Mouse (Mus musculus) kidney, postnatal 14 days (tissue): Measurements from ENCODE around the gene Hps3.
A peak's percentile ranks its signal among the peaks of the same experiment; 100 is the strongest.
"Not testable (repeated sequence)": the region's sequence is repeated elsewhere in the genome, so short reads cannot be mapped to it uniquely, and the experiment has no call there.

Experiments
- DNase-seq: peaks from one replicate; pipeline ENCODE4 v3.0.0; 2022; ENCODE audit warnings: mixed read lengths

Gene Hps3

DNA sequence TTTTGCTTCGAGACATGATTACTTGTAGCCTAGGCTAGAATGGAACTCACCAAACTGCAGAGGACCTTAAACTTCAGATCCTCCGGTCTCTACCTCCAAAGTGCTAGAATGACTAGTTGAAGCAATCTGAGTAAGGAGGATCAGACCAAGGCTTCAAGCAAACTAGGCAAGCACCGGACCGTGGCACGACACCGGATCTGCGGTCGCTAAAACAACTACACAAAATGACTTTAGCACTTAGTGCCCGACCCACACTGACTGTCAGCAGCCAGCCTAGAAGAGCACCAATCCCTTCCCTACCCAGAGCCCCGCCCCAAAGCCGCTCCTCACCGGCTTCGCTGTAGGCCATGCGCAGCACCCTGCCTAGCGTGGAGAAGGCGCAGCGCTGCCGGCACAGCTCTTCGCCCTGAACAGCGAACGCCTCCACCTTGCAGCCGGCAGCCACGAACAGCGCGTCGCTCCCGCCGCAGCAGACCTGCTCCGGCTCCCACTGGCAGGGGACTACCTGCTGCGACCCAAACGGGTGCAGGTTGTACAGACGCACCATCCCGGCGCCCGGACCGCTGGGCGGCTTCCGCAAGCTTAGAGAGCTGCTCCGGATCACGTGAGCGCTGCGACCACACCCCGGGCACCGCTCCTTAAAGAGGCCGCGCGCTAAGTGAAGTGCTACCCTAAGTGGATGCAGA lies at the start of gene Hps3:
TSS of gene Hps3 (minus strand) at position 597 of the 686 bp plus-strand sequence.
- peak; percentile 91 for DNase-seq

DNA sequence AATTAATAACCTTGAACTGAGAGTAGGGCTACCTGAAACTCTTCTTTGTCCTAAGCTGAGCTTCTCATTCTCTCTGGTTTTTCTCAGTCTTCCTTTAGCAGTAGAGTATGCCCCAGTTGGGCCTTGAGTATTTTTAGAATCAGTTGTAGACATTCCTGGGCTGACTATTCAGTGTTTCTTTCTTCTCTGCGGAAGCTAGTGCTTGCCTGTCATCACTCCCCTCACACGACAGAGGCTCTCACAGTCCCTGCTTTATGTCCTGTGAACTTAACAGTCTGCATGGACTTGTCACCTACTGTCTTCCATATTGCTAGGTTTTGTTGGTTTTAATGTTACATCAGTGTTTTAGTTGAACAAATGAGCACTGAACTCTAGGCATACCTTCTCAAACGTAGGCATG lies 47.0 kb upstream of the Hps3 start:
- no peak for DNase-seq

DNA sequence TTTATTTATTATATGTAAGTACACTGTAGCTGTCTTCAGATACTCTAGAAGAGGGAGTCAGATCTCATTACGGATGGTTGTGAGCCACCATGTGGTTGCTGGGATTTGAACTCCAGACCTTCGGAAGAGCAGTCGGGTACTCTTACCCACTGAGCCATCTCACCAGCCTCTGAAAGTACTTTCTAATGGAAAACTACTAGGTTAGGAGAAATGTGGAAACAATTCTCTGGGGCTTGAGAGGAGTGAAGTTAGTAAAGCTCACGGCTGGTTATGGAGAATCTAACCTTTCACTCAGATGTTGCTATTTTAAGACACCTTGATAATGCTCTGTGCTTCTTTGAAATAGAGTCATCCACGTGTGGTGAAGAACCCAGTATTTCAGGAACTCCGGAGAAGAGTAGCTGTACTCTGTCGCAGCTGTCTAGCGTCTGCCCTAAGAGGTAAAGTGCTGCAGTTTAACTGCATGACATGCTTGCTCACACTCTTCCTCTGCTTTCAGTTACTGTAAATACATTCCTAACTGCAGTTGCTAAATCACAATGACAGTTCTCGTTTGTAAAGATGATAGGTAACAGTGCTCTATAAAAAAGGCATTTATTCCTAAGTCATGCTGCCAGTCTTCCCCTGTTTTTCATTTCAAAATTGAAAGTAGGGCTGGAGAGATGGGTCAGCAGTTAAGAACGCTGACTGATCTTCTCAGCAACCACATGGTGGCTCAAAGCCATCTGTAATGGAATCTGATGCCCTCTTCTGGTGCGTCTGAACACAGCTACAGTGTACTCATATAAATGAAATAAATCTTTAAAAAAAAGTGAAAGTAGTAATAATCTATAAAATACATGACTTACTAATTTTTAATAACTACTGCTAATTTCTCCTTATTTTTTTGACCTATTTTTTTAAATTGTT lies 41.3 kb upstream of the Hps3 start:
- DNase-seq = peak; percentile 11

DNA sequence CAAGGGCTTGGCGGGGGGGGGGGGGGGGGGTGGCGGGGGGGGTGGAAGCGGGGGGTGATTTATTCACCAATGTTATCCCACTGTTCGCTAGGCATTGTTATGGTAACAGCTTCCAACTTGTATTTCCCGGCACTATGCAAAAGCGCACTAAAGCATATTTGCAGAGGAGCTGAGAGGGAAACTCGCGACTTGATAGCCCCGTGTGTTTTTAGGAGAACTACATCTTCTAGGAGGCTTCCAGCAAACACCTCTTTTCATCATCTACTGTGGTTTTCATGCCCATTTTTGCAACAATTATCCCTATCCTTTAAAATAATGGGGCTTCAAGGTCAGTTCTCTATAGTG lies 23.1 kb upstream of the Hps3 start:
- DNase-seq = no peak

DNA sequence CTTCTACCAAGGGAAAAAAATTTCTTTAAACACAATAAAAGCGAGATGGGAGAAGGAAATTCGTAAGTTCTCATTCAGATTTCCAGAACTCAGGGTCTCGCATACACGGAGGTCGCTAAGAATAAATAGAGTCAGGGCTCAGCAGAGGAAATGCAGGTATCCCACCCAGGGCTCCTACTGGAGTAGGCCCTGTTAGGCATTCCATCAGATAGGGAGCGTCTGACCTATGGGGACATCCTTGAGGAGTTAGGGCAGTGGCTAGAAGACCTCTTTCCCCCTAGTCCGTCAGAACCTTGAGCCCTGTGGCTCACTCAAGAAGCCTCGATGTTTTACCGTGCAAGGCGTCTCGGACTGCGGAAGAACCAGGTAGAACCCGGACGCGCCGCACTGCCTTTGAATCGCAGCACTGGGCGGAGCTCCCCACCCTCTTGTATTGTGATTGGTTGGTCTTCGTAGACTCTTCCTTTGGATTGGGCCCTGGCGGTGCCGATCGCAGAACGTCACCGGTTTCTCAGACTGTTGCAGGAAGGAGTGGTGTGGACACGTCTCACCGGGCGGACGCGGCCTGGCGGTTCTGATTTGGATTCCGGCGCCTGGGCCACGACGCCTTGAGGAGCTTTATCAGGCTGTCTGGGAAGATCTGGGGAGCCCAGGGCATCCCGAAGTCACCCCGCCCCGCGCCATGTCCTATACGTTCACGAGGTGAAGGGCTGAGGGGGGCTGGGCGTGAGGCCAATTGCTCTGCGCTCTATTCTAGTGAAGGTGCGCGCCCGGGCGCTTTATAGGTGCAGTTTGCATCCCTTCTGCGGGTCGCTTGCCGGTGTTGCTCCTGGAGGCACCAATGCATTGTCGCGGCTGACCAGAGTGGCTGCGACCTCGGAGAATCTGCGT lies 22.4 kb upstream of the Hps3 start, which contains the start of gene Hltf:
TSS of gene Hltf (plus strand) at position 506 of the 891 bp plus-strand sequence.
- DNase-seq = peak; percentile 96

DNA sequence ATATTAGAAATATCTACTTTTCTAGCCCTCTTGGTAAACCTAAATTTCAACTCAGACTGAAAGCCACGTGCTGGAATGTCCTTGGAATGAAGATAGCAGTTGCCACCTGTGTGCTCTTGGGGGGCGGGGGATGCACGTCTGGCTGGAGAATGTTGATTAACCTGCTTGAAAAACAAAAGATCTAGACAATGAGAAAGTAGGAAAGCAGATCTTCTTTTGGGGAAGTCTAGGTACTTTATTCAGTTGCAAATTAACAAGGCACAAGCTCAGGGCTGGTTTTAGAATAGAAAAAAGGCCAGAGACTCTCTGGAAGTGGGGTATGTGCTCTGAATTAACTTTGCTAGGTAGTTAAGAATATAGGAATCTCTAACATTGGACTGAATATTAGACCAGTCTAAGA lies 9.6 kb upstream of the Hps3 start:
- not testable (repeated sequence) for DNase-seq

DNA sequence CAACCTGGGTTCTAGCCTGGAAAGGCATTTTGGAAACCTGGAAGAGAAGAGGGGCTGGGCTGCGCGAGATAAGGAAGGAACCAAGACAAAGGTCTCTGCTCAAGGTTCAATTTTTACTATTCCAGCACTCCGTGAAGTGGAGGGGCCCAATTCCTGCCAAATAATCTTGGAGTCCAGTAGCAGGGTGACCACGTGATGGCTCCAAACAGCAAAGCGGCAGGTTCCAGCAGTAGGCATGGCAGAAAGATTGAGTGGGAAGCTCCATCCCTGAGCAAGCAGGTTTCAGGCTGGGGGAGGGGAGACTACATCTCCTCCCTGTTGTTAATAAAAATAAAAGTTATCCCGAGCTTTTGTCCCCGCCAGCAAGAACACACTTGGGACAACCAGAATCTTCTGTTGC lies 6.3 kb upstream of the Hps3 start:
- DNase-seq = not testable (repeated sequence)

DNA sequence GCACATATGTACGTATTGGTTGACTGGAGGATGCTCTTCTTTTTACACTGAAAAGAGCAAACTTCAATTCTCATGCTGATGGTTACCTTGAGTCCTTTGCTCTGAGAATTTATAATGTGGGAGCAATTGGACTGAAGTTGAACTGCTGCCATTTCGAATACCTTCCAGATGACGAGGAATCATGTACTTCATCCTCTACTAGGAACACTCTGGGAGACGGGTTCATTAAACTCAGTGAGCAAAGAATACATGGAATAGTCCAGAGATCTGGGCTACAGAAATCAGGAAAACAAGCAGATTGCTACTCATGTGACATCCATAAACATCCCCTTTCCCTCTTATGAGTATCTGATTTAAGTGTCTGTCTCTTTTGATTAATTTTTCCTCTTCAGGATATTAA lies 954 bp upstream of the Hps3 start:
- DNase-seq = no peak

DNA sequence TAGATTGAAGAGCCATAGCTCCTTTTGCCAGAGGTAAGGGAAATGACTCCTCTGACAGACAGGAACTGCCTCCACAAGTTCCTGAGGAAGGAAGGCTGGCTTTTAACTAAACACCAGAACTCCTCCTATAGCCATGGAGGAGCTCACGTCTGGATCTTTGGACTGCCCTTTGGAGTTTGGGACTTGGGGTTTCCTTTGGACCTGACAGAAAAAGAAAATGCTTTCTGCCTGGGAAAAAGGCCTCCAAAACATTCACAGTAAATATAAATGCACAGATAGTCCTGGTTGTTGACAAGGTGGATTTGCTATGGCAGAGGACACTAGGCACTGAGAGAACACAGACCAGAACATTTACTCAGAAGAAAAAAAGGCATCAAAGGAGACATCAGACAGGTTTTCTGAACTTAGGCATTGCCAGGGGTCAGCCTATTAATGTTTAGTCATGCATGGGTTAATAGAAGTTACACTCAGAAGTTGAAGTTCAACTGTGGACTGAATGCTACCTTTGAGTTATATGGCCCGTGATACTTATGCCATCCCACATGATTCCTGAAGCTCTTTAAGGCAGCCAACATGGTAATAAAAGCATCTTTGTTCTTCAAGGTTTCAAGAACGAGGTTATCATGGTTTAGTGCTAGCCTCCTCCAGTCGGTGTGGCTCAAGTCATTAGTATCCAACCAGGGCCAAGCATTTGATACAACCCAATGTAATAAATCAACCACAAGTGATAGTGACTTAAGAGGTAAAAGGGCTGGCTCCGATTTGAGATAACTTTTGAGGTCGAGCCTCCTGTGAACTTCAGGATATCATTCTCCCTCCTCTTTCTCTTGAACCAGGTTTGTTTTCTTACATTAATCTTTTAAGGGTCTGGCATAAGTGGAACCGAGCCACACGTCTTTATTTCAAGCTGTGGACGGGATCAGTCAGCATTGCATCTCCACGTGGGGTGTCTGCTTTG lies 1.1 kb downstream of the Hps3 start:
- DNase-seq = peak; percentile 33

DNA sequence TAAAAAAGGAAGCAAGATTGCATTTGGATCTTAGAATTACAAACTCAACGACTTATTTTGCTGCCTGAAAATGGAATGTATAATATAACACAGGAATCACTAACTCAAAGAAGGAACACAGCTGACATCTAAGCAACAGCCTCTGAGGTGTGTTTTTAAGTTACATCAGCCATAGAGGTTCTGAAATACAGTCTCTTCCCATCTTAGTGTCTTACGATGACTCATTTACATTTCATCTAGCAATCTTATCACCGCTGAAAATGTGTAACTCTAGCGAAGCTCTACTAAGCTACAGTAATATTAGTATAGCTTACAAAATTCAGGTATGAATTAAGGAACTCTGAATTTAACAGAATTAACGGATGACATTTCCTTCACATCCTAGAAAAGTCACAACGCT lies 4.3 kb downstream of the Hps3 start:
- no peak for DNase-seq

DNA sequence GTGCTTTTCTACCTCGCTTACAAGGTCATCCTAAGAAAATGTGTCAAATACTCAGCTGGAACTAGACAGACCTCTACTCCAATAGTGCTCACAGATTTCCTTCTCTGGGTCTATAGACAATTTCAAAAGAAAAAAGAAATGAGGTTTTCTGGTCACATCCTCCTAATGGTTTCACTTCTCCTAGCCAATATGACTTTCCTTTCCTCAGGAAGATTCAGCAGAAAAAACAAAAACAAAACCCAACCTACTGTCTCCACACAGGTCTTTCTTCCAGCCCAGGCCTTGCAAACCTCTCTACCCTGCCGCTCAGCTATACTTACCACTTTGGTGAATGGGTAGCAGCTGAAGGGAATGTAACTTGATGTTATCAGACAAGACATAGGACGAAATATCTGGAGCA lies 6.5 kb downstream of the Hps3 start:
- no peak for DNase-seq

DNA sequence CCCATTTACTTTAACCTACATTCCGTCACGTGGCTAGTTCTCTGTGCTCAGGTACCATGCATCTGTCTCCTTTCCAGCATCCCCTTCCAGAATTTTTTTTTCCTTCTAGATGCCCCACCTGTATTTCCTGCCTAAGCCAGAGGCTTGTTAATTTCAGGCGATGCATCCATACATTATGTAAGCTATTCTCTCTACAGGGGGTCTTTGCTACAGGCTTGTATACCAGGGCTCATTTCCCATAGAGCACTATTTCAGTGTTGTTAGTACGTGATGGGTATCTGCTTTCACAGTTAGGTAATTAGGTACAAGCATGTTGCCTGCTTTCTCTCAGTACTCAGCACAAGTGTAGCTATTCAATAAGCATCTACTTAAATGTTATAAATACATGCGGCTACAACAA lies 7.3 kb downstream of the Hps3 start:
- DNase-seq = no peak

DNA sequence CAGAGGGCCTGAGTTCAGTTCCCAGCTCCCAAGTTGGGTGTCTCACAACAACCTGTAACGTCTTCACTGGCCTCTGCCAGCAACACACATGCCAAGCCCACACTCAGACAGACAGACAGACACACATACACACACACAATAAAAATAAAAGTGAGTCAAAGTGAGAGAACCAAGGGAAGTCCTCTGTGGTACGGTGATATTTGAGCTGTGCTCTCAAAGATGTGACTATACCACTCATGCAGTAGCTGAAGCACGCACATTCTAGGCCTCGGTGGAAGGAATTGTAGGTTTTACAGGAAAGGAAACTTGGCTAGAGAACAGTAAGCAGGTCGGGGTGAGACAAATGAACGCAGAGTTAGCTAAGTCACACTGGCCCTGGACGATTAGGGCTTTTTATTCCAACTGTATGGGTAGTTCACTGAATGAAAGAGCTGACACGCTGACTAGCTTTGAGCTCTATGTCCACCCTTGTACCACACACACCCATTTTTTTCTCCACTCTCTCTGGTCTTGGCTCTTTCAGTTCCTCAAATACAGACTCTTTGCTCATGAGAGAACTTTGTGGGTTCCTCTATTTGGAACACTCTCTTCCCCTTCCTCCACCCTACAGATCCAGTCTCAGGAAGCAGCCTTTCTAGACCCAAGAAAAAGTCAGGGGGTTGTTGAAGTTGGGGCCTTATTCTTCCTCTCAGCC lies 8.0 kb downstream of the Hps3 start:
- DNase-seq = no peak

DNA sequence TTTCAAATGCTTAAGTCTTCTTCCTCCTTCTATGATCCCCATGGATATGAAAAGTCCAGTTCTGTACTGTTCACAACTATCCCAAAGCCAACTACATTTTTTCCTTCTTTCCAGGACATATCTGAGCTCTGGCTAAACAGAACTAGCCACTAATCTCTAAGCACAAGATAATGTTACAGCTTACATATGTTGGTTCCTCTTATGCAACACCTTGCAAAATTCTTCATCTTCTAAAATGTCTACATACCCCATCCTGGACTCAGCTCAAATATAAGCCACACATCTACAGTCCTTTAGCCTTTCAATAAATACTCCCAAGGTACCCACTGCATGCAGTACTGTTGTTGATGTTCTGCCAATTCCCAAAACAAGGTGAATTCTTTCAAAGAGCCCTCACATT lies 8.6 kb downstream of the Hps3 start:
- DNase-seq = no peak

DNA sequence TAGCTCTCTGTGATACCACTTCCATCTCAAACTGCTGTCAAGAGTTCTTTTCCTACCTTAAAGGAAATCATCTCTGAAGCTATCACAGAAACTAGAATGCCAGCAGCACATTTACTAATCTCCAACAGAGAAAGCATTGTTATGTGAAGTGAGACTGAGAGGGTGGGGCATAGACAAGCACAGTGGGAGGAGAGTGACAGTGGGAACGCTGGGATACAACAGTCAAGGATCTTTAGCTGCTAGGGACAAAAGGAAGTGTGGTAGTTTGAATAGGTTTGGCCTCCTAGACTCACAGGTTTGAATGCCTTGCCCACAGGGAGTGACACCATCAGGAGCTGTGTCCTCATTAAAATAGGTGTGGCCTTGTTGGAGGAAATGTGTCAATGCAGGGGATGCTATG lies 11.3 kb downstream of the Hps3 start:
- no peak for DNase-seq

DNA sequence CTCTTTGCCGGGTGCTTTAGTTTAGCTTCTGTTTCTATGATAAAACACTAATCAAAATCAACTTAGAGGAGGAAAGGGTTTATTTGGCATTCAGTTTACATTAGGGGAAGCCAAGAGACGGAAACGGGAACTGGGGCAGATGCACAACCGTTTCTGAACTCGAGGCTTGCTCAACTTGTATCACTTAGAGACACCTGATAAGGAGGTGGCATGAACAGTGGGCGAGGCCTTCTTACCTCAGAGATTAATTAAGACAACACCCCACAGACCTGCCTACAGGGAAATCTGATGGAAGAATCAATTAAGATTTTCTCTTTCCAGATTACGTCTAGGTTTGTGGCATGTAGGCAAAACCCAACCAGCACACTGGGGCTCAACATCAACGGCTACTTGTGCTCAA lies 17.0 kb downstream of the Hps3 start:
- DNase-seq = no peak

DNA sequence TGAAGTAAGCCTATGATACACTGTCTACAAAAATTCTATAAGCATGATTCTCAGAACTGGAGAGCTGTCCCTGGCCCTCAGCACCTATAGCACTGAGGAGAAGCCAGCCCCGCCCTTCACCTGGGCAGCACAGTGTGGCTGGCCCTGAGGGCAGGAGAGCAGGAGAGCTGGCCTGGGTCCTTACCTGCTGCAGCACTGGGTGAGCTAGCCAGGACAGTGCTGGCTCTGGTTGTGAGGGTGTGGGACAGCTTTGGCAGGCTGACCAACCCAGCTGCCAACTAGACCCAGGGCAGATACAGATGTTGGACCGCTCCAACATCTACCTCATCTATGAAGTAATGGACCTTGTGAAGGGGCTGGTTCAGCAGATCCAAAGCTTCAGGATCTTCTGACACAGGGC lies 20.7 kb downstream of the Hps3 start:
- no peak for DNase-seq

DNA sequence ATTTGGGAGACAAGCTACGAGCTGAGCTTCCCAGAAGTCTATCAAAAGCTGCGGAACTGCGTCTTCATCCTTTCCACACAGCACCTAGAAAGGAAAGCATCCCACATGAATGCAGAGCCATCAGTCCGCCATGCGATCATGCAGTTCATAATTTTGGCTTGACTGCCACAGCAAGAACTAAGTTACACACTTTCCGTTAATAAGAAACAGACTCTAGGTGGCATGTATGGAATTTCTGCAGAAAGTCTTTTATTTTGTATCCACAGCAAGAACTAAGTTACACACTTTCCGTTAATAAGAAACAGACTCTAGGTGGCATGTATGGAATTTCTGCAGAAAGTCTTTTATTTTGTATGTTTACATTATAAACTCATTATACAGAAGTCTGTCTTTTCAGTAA lies 24.2 kb downstream of the Hps3 start:
- not testable (repeated sequence) for DNase-seq

DNA sequence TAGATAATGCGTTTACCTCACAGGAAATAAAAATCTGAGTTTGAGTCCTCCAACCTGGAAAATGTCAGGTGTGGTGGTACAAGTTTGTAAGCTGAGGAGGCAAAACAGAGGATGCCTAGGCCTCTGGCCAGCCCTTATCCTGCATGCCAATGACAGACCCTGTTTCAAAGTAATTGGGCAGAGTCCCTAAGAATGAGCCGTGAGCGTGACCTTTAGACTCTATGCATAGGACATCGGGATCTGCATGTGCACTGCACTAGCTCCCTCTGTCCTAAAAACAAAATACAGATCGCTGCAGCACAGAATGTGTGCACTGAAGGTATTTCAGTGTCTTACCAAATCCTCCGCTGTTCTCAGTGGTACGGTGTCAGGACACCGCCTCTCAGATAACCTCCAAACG lies 24.7 kb downstream of the Hps3 start:
- DNase-seq = no peak

DNA sequence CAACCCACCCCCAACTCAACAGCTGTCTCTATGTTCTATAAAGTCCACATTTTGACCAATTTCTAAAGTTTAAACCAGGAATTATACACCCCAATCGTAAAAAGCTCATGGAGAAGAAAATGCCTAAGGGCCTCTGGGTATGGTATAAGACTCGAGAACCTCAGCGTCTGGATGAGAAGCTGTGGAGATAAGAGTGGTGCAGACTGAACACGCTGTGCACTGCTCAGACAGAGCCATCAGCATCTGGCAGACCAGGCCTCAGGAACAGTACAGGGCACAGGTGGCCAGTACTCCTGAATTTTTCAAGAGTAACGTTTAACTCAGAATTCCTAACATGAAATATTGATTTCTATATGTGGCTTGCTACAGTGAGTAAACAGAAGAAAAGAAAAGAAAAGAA lies 27.4 kb downstream of the Hps3 start:
- no peak for DNase-seq

DNA sequence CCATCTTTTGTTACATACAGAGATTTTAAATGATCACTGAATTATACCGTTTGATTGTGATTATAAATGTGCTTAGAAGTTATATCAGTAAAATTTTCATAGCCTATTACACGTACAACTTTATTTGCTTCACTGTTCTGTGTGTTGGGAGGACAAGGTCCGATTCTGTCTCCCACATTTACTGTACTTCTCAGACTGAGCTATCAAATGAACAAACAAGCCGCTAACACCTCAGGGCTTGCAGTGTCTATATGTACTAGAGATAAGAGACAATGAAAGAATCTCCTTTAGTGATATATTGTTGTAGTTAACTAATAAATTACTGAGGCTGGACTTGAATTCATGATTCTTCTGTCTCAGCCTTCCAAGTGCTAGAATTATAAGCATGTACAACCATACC lies 27.8 kb downstream of the Hps3 start:
- DNase-seq = no peak

DNA sequence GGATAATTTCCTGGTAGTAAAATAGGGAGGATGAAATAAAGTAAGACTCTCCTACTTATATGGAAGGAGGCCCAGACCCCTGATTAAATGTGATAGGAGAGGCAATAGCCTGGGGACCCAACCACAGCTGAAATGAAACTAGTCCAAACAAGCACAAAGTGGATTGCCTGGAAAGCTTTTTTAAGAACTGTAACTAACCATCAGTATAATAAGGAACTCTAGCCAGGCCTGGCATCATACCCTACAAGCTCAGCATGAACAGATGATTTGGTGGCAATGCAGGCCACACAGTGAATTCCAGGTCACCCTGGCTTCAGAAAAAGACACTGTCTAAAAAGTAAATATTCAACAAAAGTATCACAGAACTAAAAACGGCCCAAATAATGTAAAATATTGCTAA lies 29.5 kb downstream of the Hps3 start:
- DNase-seq = no peak
